Mouse (Mus musculus) spleen, embryonic (tissue): ENCODE results near the gene Gabbr2.

Experiments used
- CTCF ChIA-PET: fragments of 350-600 bp; sonication (Branson Sonifier 250); formaldehyde crosslinking; loops from one replicate; lab custom pipeline; 2022; lab: Charles Lee

Gene Gabbr2

DNA sequence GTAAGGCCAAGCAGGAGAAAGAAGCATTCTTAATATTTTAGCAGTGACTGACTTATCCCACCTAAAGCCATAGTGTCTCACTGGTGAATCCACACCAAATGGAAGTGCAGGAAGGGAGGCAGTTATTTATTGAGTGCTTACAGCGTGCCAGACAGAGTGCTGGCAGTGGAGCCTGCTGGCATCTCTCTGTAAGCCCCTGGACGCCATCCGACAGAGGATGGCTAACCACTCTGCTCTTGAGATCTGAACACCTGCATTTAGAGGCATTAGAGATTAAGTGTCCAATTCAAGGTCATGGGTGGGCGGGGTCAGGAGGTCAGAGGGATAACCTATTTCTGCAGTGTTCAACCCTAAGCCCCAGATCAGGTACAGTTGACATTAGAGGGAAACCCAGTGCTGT lies 2.8 kb downstream of the Gabbr2 start:
- CTCF ChIA-PET = no interaction called here

- CTCF ChIA-PET = no interaction called here
These were observed 3.4 kb downstream of the Gabbr2 start for GRCm38 (mm10) chr4:46988257-46988656.

- CTCF ChIA-PET = no interaction called here
These were observed 3.9 kb downstream of the Gabbr2 start for GRCm38 (mm10) chr4:46987809-46988208.

GRCm38 (mm10) chr4:46986054-46986453 lies 5.6 kb downstream of the Gabbr2 start:
- CTCF ChIA-PET = no interaction called here

DNA sequence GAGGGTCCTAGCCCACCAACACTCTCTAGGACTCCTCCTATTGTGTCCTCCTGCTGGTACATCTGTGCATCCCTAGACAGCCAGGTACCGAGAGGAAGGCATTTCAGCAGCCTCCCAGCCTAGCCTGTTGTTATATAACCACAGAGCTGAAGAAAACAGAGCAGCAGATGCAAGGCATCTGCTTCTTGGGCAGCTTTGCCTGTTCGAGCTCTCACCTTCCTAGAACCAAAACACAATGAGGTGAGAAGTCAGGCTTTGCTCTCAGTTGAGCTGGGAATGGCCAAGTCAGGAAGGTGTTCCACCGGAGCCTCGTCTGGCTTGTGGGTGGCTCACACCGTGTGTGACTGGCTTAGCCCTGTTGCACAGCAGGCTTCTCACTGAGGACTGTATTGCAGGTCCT lies 8.8 kb downstream of the Gabbr2 start:
- CTCF ChIA-PET = interaction anchor here (0.6 to 1.0 kb wide), 2 partner anchors 325 to 327 kb away, joined by 6 to 7 read pairs; no protein-coding TSS in a partner anchor

DNA sequence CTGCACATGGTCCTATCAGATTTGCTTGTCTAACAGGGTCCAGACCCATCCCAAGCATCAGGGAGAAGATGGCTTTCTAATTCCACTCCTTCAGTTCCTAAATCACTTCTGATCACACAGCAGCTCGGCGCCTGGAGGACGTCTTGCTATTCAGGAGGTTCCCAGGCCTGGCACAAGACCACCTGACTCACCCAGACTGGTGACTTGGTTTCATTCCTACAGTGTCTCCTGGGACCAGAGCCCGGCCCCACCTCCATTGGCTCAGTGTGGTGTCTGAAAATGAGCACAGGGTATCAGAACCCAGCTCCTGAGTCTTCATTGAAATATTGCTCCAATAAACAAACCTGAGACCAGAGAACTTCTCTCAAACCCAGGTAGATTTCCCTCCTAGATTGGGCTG lies 9.6 kb downstream of the Gabbr2 start:
- CTCF ChIA-PET = no interaction called here

DNA sequence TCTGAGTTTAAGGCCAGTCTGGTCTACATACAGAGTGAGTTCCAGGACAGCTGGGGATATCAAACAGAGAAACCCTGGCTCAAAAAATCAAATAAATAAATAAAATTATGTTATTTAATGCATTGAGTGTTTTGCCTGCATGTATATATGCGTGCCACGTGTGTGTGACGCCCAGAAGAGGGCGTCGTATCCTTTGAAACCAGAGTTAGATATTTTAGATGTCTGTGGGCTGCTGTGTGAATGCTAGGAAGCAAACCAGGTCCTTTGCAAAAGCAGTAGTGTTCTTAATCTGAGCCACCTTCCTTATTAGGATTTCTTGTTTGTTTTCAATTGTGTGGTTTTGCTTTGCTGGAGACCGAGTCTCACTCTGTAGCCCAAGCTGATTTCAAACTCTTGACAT lies 13.3 kb downstream of the Gabbr2 start:
- CTCF ChIA-PET = no interaction called here

DNA sequence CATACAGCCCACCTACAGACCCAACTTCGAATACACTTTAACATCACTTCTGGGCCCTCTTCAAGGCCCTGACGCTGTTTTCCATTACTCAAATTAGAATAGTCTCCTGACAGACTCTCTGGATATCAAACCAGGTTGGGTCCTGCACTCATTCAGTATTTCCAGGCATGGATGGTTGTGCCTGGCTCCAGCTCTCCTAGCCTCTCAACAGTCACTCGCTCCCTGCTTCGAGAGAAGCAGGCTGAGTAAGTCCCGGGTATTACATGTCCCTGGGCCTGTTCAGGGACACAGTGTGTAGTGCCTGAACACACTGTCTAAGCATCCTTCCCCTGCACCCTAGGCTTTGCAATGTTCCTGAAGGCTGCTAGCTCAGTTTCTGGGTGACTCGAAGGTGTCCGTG lies 14.5 kb downstream of the Gabbr2 start:
- CTCF ChIA-PET = no interaction called here

- CTCF ChIA-PET = no interaction called here
These were observed 15.0 kb downstream of the Gabbr2 start for GRCm38 (mm10) chr4:46976671-46977071.

DNA sequence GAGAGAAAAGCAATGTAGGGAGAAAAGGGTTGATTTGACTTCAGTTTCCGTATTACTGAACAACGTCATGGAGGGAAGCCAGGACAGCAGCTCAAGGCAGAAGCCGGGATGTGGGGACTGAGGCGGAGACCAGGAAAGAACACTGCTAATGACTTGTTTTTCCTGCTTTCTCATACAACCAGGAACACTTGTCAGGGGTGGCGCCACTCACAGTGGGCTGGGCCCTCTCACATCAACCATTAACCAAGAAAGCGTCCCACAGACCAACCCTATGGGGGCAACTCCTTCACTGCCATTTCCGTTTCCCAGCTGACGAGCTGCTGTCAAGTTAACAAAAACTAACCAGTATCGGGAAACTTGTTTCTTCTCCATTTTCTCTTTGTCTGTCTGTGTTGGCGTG lies 18.4 kb downstream of the Gabbr2 start:
- CTCF ChIA-PET = no interaction called here

DNA sequence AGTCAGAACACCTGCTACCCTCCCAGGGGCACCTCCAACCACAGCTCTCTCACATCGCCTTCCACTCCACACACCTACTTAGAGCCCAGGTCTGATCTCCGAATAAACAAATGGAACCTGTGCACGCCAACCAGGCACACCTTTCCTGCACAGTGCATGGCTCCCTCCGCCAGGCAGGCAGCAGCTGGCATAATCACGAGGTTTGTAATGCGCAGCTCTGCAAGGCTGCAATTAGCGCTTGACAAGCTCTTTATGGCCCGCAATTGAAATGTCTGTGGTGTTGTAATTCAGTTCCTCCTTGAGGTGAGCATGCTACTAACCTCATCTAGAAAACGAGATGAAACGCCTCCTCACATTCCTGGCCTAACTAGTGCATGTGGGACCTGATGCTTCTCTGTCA lies 23.7 kb downstream of the Gabbr2 start:
- CTCF ChIA-PET = no interaction called here

- CTCF ChIA-PET = no interaction called here
These were observed 25.1 kb downstream of the Gabbr2 start for GRCm38 (mm10) chr4:46966551-46966950.

DNA sequence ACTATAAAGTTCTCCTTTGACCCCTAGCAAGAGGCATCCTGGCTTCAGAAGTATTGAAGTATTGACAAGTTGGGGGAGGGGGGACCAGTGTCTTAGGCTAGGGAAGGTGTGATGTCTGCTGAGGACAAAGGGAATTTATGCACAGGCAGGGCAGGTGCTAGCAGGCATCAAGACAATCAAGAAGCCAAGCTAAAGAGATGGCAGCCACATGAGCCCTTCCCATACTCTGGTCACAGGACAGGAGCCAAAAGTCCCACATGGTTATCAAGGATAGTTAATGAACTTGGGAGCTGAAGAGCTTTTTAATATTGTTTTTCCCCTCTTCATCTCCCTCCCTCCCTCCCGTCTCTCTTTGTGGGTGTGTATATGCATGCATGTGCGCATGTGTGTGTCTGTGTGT lies 30.3 kb downstream of the Gabbr2 start:
- CTCF ChIA-PET = no interaction called here

DNA sequence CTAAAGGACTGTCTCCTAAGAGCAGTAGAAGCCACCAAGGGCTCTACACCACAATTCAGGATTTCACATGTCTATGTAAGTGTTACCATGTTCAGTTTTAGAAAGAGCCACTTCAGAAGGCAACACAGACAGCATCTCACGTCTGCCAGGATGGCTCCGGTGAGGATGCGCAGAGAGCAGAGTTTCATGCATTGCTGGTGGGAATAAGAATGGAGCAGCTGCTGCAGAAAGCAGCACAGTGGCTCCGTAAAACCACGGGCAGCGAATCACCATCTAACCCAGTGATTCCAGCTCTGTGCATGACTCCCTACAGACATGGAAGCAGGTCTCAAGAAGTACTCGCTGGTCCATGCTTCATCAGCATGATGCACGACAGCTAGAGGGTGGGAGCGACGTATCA lies 31.5 kb downstream of the Gabbr2 start:
- CTCF ChIA-PET = no interaction called here

DNA sequence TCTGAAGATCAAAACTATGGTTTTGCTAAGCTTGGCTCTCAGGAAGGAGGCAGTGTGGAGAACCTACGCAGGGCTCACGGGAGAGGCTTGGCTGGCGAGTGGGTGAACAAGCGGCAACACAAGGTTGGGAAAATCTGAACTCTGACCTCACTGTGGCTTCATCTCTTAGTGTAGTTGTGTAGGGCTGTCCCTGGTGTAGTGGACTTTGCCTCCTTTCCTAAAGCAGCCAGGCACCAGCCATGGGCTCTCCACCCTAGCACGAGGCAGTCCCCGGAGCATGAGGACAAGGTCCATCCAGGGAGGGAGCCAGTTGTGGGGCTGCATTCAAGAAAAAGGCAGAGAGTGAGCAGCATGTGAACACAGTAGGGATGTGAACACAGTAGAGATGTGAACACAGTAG lies 31.9 kb downstream of the Gabbr2 start:
- CTCF ChIA-PET = no interaction called here

DNA sequence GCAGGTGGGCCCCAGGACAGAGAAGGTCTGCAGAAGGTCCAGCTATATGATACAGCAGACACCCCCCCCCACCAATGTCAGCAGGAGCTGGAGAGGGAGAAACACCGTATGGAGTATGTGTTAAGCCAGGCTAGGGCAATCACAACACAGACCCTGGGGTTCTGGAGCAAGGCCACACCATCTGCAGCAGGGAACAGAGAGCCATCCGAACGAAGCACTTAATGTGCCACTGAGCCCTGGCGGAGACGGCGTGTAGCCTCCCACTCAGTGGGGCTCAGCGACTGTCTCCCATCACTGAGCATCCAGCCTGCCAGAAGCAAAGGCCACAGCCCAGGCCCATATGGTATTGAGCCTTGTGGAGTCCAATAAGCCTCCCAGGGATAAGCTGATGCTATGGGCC lies 33.7 kb downstream of the Gabbr2 start:
- CTCF ChIA-PET = interaction anchor here (0.7 kb wide), 1 partner anchor 35 kb away, joined by 3 read pairs; no protein-coding TSS in a partner anchor

DNA sequence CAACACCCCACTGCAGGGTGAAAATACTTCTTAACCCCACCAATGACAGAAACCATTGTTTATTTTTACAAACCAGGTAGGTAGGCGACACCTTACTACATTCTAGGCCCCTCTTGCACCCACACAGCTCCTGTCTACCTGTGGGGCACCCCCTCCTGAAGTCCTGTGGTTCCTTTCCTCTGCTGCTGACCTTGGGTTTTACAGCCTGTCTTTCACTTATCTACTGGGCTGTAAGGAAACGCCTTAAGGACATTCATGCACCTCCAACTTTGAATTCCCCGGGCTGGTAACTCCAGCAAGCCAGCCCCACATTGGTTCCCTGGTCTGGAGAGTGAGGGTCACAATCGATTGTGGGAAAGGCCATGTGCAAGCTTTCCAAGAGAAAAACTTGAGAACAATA lies 34.7 kb downstream of the Gabbr2 start:
- CTCF ChIA-PET = no interaction called here

- CTCF ChIA-PET = no interaction called here
These were observed 38.7 kb downstream of the Gabbr2 start for GRCm38 (mm10) chr4:46953021-46953420.

GRCm38 (mm10) chr4:46952562-46952961 lies 39.1 kb downstream of the Gabbr2 start:
- CTCF ChIA-PET = no interaction called here

- CTCF ChIA-PET = no interaction called here
These were observed 57.4 kb downstream of the Gabbr2 start for GRCm38 (mm10) chr4:46934291-46934690.

GRCm38 (mm10) chr4:46933590-46933989 lies 58.1 kb downstream of the Gabbr2 start:
- CTCF ChIA-PET = no interaction called here

- CTCF ChIA-PET = no interaction called here
These were observed 59.8 kb downstream of the Gabbr2 start for GRCm38 (mm10) chr4:46931706-46932397.

GRCm38 (mm10) chr4:46928112-46928511 lies 63.6 kb downstream of the Gabbr2 start:
- CTCF ChIA-PET = no interaction called here

DNA sequence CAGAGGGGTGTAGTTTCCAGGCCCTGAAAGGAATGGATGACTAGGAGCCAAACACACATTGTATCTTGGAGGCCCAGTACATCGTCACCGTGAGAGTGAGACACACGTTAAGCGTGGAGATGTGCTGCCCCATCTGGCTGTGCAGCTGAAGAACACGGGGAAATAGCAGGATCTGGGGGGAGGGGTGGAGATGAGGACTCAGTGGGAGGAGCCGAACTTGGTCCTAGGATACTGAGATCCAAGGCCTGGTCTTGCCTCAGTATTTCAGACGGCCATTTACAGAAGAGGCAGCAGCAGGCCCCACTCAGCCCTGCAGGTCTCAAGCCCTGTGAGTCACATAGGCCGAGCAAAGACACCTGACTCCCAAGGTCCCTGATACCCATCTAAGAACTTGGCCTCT lies 72.5 kb downstream of the Gabbr2 start:
- CTCF ChIA-PET = no interaction called here
